Mouse (Mus musculus) lung, adult 18-20 months (tissue): Measurements from ENCODE around the gene Olfr630.
"Not testable (repeated sequence)": the region's sequence is repeated elsewhere in the genome, so short reads cannot be mapped to it uniquely, and the experiment has no call there.

ENCODE experiments used
- DNase-seq, 2 experiments: peaks; one replicate each; pipeline ENCODE4 v3.0.0; 2022; ENCODE audit warnings: mixed read lengths in 2 of 2

Olfr630 gene

DNA sequence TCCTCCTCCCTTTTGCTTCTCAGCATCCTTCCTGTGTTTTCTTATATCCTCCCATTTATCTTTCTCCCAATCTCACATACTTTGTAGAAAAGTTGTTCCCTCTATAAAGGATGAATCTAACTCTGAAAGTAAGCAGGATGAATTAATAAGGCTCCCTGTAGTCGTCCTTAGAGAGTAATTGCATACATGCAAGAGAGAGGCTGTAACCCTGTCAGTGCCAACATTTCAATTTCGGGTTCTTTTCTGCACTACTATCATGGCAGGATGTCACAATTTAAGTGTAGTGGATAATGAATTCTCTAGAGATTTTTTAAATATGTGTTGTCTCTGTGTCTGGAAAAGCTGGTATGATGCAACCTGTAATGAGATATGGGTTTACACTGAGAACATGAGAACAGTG, at the start of gene Olfr630:
Gene Olfr630, minus strand, starts transcription at position 101 of the 400 bp plus-strand sequence.
- DNase-seq, result no peak

DNA sequence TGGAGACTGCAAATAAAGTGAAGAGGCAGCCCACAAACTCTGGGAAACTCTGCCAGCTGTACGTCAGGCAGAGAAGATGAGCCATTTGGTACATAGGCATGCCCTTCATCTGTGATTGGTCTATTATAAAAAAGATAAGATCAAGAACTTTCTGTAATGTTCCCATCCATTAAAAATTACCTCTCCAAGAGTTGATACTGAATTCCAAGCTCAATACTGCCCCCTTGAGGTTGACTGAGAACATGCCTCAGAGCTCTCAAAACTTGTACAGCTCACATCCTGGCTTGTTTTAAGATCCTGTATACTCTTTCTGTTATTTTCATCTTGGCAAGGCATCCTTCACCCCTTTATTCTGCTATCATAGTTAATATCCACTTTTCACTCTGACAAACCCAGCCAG, 49.7 kb upstream of the Olfr630 start:
- DNase-seq, result no peak

GRCm38 (mm10) chr7:103792669-103793388, 35.7 kb upstream of the Olfr630 start:
- DNase-seq, result no peak

DNA sequence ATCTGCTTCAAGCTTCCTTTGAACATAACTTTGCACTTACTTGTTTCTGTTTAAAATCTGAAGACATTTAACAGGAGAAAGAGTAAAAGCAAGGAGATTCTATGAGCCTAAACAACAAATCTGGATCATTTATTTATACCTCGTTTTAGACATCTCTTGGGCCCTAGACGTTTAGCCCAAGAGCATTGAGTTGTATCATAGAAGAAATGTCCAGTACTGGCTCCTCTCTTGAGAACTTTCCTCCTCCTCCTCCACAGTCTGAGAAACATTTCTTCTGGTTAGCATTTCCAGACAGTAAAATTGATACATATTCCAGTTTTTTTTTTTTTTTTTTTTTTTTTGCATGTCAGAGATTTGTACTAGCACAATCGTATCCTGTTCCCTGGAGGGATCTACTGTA, 34.6 kb upstream of the Olfr630 start, which contains the start of gene Olfr67:
Gene Olfr67, minus strand, starts transcription at position 101 of the 400 bp plus-strand sequence.
- DNase-seq, result no peak

- no peak for DNase-seq
Measured at GRCm38 (mm10) chr7:103779598-103779997, 22.5 kb upstream of the Olfr630 start, which contains the start of gene Olfr68. Gene Olfr68, minus strand, starts transcription at chr7:103779698.

DNA sequence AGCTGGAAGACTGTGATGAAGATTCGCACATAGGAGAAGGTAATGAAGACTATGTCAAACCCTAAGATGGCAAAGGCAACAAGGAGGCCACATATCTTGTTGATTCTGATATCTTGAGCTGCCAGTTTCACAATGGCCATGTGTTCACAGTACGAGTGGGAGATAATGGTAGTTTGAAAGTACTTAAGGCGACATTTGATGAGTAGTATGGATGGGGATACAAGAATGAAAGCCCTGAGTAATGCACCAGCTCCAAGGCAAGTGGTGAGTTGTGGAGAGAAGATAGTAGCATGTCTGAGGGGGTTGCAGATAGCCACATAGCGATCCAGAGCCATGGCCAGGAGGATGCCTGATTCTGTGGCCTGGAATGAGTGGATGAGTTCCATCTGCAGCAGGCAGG, 20.5 kb upstream of the Olfr630 start:
- DNase-seq, result not testable (repeated sequence)

GRCm38 (mm10) chr7:103771494-103771893, 14.4 kb upstream of the Olfr630 start, which contains the start of gene Olfr69:
Gene Olfr69, minus strand, starts transcription at chr7:103771594.
- no peak for DNase-seq

DNA sequence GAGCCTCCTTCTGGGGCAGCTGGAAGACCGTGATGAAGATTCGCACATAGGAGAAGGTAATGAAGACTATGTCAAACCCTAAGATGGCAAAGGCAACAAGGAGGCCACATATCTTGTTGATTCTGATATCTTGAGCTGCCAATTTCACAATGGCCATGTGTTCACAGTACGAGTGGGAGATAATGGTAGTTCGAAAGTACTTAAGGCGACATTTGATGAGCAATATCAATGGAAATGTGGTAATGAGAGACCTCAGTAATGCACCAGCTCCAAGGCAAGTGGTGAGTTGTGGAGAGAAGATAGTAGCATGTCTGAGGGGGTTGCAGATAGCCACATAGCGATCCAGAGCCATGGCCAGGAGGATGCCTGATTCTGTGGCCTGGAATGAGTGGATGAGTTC, 10.6 kb upstream of the Olfr630 start:
- not testable (repeated sequence) for DNase-seq

DNA sequence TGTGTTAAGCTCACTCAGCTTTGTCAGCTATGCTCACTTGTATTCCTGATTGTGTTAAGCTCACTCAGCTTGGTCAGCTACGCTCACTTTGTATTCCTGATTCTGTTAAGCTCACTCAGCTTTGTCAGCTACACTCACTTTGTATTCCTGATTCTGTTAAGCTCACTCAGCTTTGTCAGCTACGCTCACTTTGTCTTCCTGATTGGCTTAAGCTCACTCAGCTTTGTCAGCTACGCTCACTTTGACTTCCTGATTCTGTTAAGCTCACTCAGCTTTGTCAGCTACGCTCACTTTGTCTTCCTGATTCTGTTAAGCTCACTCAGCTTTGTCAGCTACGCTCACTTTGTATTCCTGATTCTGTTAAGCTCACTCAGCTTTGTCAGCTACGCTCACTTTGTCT, 5.1 kb upstream of the Olfr630 start:
- not testable (repeated sequence) for DNase-seq

DNA sequence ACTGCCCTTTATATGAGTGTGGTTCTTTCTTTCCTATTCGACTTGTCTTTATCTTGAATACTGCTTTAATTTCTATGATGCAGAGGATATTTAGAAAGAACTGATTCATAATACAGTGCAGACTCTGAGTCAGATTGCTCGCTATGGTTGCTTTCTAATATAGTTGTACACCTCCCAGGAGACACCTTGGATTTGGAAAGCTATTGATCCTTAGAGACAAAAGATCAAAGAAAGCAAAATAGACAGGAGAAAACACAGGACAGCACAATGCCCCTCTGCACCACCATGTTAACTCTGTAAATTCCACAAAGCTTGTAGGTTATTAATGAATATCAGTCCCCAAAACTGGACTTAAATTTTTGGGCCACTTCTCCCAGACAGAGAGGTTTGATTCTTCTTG, 12.3 kb downstream of the Olfr630 start, which contains the start of gene Olfr629:
Gene Olfr629, minus strand, starts transcription at position 101 of the 400 bp plus-strand sequence.
- DNase-seq, result no peak

DNA sequence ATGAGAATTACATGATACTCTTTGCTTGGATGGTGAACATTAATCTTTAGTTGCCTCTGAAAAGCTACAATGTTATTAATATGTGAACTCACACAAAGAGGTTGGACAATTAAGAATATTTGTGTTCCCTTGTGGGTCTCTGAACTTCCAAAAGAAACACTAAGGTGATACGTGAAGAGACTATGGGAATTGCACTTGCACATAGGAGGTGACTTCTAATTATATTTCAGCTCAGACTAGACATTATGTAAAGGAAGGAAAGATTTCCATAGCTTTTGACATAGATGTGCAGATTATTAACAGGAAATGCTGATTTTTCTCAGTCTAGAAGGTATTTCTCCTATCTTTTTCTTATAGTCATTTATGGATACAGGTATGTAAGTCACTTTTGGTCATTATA, 27.1 kb downstream of the Olfr630 start, which contains the start of gene Olfr628:
Gene Olfr628, plus strand, starts transcription at position 301 of the 400 bp plus-strand sequence.
- no peak for DNase-seq

DNA sequence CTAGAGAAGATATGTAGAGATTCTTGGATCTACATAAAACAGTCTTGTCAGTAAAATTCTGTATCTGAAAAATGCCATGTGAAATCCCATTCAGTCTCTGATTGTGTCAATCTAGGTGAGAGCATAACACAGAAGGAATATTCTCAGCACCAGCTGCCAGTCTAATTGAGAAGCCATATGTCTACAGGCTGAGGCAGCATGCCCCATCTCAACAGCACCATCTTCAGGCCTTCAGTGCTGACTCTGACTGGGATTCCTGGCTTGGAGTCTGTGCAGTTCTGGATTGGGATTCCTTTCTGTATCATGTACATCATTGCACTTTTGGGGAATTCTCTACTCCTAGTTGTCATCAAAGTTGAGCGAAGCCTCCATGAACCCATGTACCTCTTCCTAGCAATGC, 40.7 kb downstream of the Olfr630 start:
- not testable (repeated sequence) for DNase-seq

DNA sequence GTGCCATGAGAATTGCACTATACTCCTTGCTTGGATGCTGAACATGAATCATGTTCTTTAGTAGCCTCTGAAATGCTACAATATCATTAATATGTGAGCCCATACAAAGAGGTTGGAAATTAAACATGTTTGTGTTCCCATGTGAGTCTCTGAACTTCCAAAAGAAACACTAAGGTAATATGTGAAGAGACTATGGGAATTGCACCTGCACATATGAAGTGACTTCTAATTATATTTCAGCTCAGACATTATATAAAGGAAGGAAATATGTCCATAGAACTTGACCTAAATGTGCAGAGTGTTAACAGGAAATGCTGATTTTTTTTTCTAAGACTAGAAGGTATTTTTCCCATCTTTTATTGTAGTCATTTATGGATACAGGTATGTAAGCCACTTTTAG, 42.8 kb downstream of the Olfr630 start, which contains the start of gene Olfr243:
Gene Olfr243, plus strand, starts transcription at position 301 of the 400 bp plus-strand sequence.
- DNase-seq, result no peak

- no peak for DNase-seq
Measured at GRCm38 (mm10) chr7:103712024-103712423, 45.1 kb downstream of the Olfr630 start.
